Mouse (Mus musculus): ENCODE measurements at regions not wholly inside any gene's neighbourhood (a gene's known extent, or its start where the extent isn't known, plus 50 kb on each side); places are given as distances from the start of the nearest gene placed in this dataset.

DNA sequence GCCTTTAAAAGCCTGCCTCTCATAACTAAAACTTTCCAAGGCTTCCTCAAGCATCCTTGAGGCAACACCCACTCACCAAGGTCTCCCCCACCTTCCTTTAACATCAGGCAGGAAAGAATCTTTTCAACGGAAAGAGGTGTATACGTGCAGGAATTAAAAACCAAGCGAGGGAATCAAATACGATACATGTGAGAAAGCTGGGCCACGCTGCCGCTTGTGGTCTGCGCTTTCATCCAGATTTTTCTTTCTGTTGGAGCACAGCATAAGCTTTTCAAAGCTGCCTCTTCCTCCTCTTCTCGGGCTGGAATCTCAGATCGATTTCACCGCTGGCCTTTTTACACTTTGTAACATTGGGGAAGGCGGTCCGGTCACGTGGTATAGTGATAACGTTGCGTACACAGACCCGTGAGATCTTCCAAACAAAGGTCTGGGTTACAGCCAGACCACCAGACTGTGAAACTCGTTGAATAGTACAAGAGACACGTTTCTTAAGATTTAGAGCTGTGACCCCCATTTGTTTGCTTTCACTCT is 114.4 kb upstream of the Cpsf6 start:
- TF ChIP-seq POLR2A (IDR thresholded peaks at IDR 0.05; ENCODE audit: control insufficient read depth, low read depth, low read length): no peak
- no peak for TF ChIP-seq CTCF (IDR thresholded peaks at IDR 0.05; ENCODE audit: control insufficient read depth, insufficient read depth, insufficient replicate concordance, low read depth, low read length)

All from testis, adult 2 months (tissue).